Comparison of ENCODE assay signal across 12 mouse cellular contexts in genomic region chr11:33078036-33078435, GRCm38 (mm10).
DNase-seq lines count a peak whose midpoint lies in the region; ATAC-seq and TF ChIP-seq lines count a peak whose summit lies in the region.
"Had no signal": no experiment of that assay in that cellular context is flagged by ENCODE, and none has a peak within 500 bp of the region (broad histone marks: within the 10 kb centered on the region; RNA-seq: fewer than 3 reads in every experiment).

No protein-coding gene starts in this region.

- no peaks in the 10 kb centered on the region for H3K27me3 ChIP-seq in intestine, embryonic 14.5 days (replicated peaks; ENCODE audit: control insufficient read depth, insufficient read depth, low read length)
- no peaks in the 10 kb centered on the region for H3K27me3 ChIP-seq in intestine, embryonic 15.5 days (replicated peaks)
- H3K27me3 ChIP-seq in hindbrain, embryonic 11.5 days (ENCODE audit: control insufficient read depth, insufficient read depth, low read length): no peaks in the 10 kb centered on the region
- H3K27me3 ChIP-seq in kidney, postnatal 0 days (ENCODE audit: insufficient read depth, low read length): no peaks in the 10 kb centered on the region
- H3K27me3 ChIP-seq in midbrain, embryonic 14.5 days (ENCODE audit: control insufficient read depth, insufficient read depth, low read length): no peaks in the 10 kb centered on the region
- H3K27me3 ChIP-seq: liver, embryonic 15.5 days; stomach, embryonic 15.5 days had no signal

- TF ChIP-seq CTCF in kidney, postnatal 0 days (IDR thresholded peaks at IDR 0.05; ENCODE audit: low read depth): no peak

- H3K9me3 ChIP-seq in intestine, embryonic 14.5 days (ENCODE audit: control insufficient read depth, low read length): no peaks in the 10 kb centered on the region
- no peaks in the 10 kb centered on the region for H3K9me3 ChIP-seq in intestine, embryonic 15.5 days
- no peaks in the 10 kb centered on the region for H3K9me3 ChIP-seq in hindbrain, embryonic 11.5 days (ENCODE audit: control insufficient read depth, low read length)
- no peaks in the 10 kb centered on the region for H3K9me3 ChIP-seq in kidney, postnatal 0 days (replicated peaks; ENCODE audit: low read length)
- H3K9me3 ChIP-seq in midbrain, embryonic 14.5 days (ENCODE audit: control insufficient read depth, low read length): no peaks in the 10 kb centered on the region
- H3K9me3 ChIP-seq: heart, embryonic 15.5 days; liver, embryonic 15.5 days; stomach, embryonic 15.5 days had no signal

- no peaks in the 10 kb centered on the region; the same call in 1 of the 2 replicates for H3K4me1 ChIP-seq in intestine, embryonic 14.5 days (replicated peaks; ENCODE audit: control insufficient read depth, insufficient read depth, low read length)
- 0 out of 2 replicates have a peak, but pooled peaks cover 4% of the 10 kb centered on the region for H3K4me1 ChIP-seq in intestine, embryonic 15.5 days (replicated peaks)
- no peaks in the 10 kb centered on the region; the same call in 1 of the 2 replicates for H3K4me1 ChIP-seq in hindbrain, embryonic 11.5 days (replicated peaks; ENCODE audit: control insufficient read depth, insufficient read depth, low read length)
- peaks cover 4% of the 10 kb centered on the region; the same call in 1 of the 2 replicates for H3K4me1 ChIP-seq in kidney, postnatal 0 days (replicated peaks; ENCODE audit: insufficient read depth, low read length)
- no peaks in the 10 kb centered on the region for H3K4me1 ChIP-seq in midbrain, embryonic 14.5 days (ENCODE audit: control insufficient read depth, insufficient read depth, low read length)
- H3K4me1 ChIP-seq: liver, embryonic 15.5 days had no signal

- no peak overlapping the region for H3K27ac ChIP-seq in intestine, embryonic 14.5 days (ENCODE audit: low read depth)
- H3K27ac ChIP-seq in intestine, embryonic 15.5 days: no peak overlapping the region
- H3K27ac ChIP-seq in hindbrain, embryonic 11.5 days (ENCODE audit: low read depth, low read length): no peak overlapping the region
- peak overlapping the region; percentile 64 for H3K27ac ChIP-seq in kidney, postnatal 0 days
- H3K27ac ChIP-seq in midbrain, embryonic 14.5 days (replicated peaks; ENCODE audit: low read depth, low read length): no peak overlapping the region
- H3K27ac ChIP-seq: heart, embryonic 15.5 days; liver, embryonic 15.5 days; stomach, embryonic 15.5 days had no signal

- 0 out of 2 replicates have a peak, but pooled peaks have one; percentile 23 for ATAC-seq in intestine, embryonic 14.5 days (replicated peaks; ENCODE audit: low FRiP score, low TSS enrichment, low read depth)
- ATAC-seq in intestine, embryonic 15.5 days: no peak
- 0 out of 2 replicates have a peak, but pooled peaks have one; percentile 35 for ATAC-seq in hindbrain, embryonic 11.5 days (ENCODE audit: low FRiP score)
- peak; percentile 86 for ATAC-seq in kidney, postnatal 0 days (replicated peaks; ENCODE audit: low FRiP score, low read depth)
- ATAC-seq in midbrain, embryonic 14.5 days (ENCODE audit: low FRiP score, low TSS enrichment): no peak
- no peak for ATAC-seq in megakaryocyte progenitor cell, adult 5-6 weeks (replicated peaks; ENCODE audit: poor library complexity)

- no peak overlapping the region for H3K4me3 ChIP-seq in intestine, embryonic 14.5 days (ENCODE audit: low read depth, low read length)
- H3K4me3 ChIP-seq in intestine, embryonic 15.5 days (replicated peaks): no peak overlapping the region
- no peak overlapping the region for H3K4me3 ChIP-seq in hindbrain, embryonic 11.5 days (ENCODE audit: low read depth, low read length)
- H3K4me3 ChIP-seq in kidney, postnatal 0 days (replicated peaks; ENCODE audit: low read depth, low read length): no peak overlapping the region
- H3K4me3 ChIP-seq in midbrain, embryonic 14.5 days (replicated peaks; ENCODE audit: low read depth, low read length): no peak overlapping the region
- H3K4me3 ChIP-seq: heart, embryonic 15.5 days; liver, embryonic 15.5 days; stomach, embryonic 15.5 days had no signal

- no peak overlapping the region for H3K9ac ChIP-seq in intestine, embryonic 14.5 days (ENCODE audit: low read length)
- H3K9ac ChIP-seq in intestine, embryonic 15.5 days: no peak overlapping the region
- no peak overlapping the region for H3K9ac ChIP-seq in hindbrain, embryonic 11.5 days (ENCODE audit: low read depth, low read length)
- H3K9ac ChIP-seq in kidney, postnatal 0 days (ENCODE audit: low read depth, low read length): no peak overlapping the region
- H3K9ac ChIP-seq in midbrain, embryonic 14.5 days (replicated peaks; ENCODE audit: low read length): no peak overlapping the region
- H3K9ac ChIP-seq: heart, embryonic 15.5 days; liver, embryonic 15.5 days; stomach, embryonic 15.5 days had no signal

- DNase-seq in intestine, embryonic 14.5 days (ENCODE audit: low spot score): no peak
- peak; percentile 31 for DNase-seq in hindbrain, embryonic 11.5 days (ENCODE audit: low spot score)
- DNase-seq in kidney, postnatal 0 days (ENCODE audit: low spot score): peak; percentile 71
- peak; percentile 8 for DNase-seq in midbrain, embryonic 14.5 days
- DNase-seq in left cerebral cortex, adult 9 months (ENCODE audit: low spot score in 2 of 2): no peak
- DNase-seq in liver: no peak
- DNase-seq: cerebellum, postnatal 36 days had no signal

- H3K4me2 ChIP-seq in intestine, embryonic 14.5 days (ENCODE audit: low read length): no peak overlapping the region
- H3K4me2 ChIP-seq in intestine, embryonic 15.5 days (replicated peaks): no peak overlapping the region
- no peak overlapping the region for H3K4me2 ChIP-seq in hindbrain, embryonic 11.5 days (replicated peaks; ENCODE audit: low read depth, low read length)
- H3K4me2 ChIP-seq in kidney, postnatal 0 days (ENCODE audit: low read length): no peak overlapping the region
- no peak overlapping the region for H3K4me2 ChIP-seq in midbrain, embryonic 14.5 days (ENCODE audit: low read length)
- H3K4me2 ChIP-seq: heart, embryonic 15.5 days; liver, embryonic 15.5 days; stomach, embryonic 15.5 days had no signal

- WGBS in intestine, embryonic 14.5 days: 42% methylated on average over 7 of the region's 7 CpGs
- 30% methylated on average over 7 of the region's 7 CpGs for WGBS in intestine, embryonic 15.5 days
- WGBS in hindbrain, embryonic 11.5 days: 38% methylated on average over 7 of the region's 7 CpGs
- WGBS in kidney, postnatal 0 days: 33% methylated on average over 7 of the region's 7 CpGs
- 28% methylated on average over 7 of the region's 7 CpGs for WGBS in midbrain, embryonic 14.5 days

- H3K36me3 ChIP-seq in intestine, embryonic 14.5 days (ENCODE audit: control insufficient read depth, insufficient read depth, low read length): no peaks in the 10 kb centered on the region
- H3K36me3 ChIP-seq in intestine, embryonic 15.5 days: no peaks in the 10 kb centered on the region
- H3K36me3 ChIP-seq in hindbrain, embryonic 11.5 days (ENCODE audit: control insufficient read depth, insufficient read depth, low read length): no peaks in the 10 kb centered on the region
- no peaks in the 10 kb centered on the region for H3K36me3 ChIP-seq in kidney, postnatal 0 days (ENCODE audit: insufficient read depth, low read length)
- no peaks in the 10 kb centered on the region for H3K36me3 ChIP-seq in midbrain, embryonic 14.5 days (ENCODE audit: control insufficient read depth, insufficient read depth, low read length)
- H3K36me3 ChIP-seq: heart, embryonic 15.5 days; liver, embryonic 15.5 days; stomach, embryonic 15.5 days had no signal

Comparison
In these comparisons a context has a peak if more than half of its experiments do, and no peak if none do; other contexts are left out.
1. ATAC-seq: peak in intestine, embryonic 14.5 days (single experiment), hindbrain, embryonic 11.5 days (single experiment) and kidney, postnatal 0 days (single experiment); none in intestine, embryonic 15.5 days (single experiment), midbrain, embryonic 14.5 days (single experiment) and megakaryocyte progenitor cell, adult 5-6 weeks (single experiment).
2. DNase-seq: peak in hindbrain, embryonic 11.5 days (single experiment), kidney, postnatal 0 days (single experiment) and midbrain, embryonic 14.5 days (single experiment); none in intestine, embryonic 14.5 days (single experiment), left cerebral cortex, adult 9 months (0 of 2) and liver (single experiment).